Mouse (Mus musculus) megakaryocyte, embryonic 14.5 days (primary cell): ENCODE results near the gene Clec16a.

Experiments
- FLI1 ChIP-seq: IDR thresholded peaks from 2 replicates; pipeline ENCODE4 v1.6.1; 2012; ENCODE audit warnings: low read length, inconsistent platforms, mixed read lengths
- GATA1 ChIP-seq: IDR thresholded peaks from 3 replicates; pipeline ENCODE4 v1.6.1; 2012; ENCODE audit warnings: mixed read lengths, low read length, inconsistent platforms, borderline replicate concordance

DNA sequence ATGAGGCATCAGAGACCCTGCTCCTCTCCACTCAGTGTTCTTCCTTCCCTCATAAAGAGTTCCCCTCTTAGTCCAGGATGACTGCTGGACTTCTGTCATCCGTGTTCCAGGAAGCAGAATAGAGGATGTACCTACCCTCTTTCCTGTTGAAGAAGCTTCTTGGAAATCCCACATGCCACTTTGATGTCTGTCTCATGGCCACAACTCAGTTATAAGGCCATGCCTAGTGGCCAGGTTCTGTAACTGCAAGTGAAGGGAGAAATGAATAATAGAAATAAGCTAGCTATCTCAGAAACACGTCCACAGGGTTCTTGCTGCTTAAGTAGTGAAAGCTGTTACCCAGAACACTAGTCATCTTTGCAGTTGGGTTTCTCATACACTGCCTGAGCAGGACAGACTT lies 180.0 kb downstream of the Clec16a start:
- TF ChIP-seq GATA1 (no peak), FLI1 (no peak)
